Mouse (Mus musculus) olfactory bulb, adult 2 months (tissue): ENCODE measurements around the gene Kdm6b.

ENCODE experiments used
- CTCF ChIP-seq: fragments of 200-500 bp; IDR thresholded peaks from 2 replicates; pipeline ENCODE4 v1.5.1; 2012; ENCODE audit warnings: low read depth, mild to moderate bottlenecking, low read length, moderate library complexity; ENCODE audit not compliant: insufficient read depth
- POLR2A ChIP-seq: fragments of 200-500 bp; IDR thresholded peaks from 2 replicates; pipeline ENCODE4 v1.6.1; 2012; ENCODE audit warnings: mild to moderate bottlenecking, low read depth, low read length, moderate library complexity; ENCODE audit not compliant: insufficient read depth

DNA sequence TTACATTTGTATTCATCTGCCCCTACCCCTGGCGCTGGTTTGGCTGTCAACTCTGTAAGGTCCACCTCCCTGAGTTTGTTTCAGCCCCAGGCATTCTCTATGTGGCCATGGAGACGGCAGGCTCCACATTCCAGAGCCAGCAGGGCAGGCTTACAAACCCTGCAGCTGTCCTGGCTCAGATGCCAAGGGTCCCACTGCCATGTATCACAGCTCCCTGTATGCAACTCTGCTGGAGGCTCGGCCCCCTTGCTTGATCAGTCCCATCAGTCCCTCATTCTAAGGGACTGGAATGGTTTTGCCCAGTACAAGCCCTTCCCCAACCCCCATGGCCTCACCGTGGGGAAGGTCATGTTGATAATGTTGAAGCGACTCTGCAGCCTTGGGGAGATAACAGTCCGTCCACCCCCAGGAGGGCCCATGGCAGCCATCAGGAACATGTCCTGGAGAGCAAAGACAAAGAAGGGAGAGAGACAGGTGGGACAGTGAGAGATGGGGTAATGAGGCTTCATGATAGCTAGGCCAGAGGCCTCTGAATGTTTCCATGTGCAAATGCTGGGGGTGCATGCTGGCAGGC lies 43.6 kb upstream of the Kdm6b start:
- TF ChIP-seq CTCF (no peak), POLR2A (no peak)
